Mouse (Mus musculus) neural tube, embryonic 14.5 days (tissue): ENCODE results near the gene Isoc2b. TPM values are rescaled to one million over a fixed set of nuclear protein-coding genes. Genes with fewer than 3 reads are reported as not detected.
"Not testable (repeated sequence)": the region's sequence is repeated elsewhere in the genome, so short reads cannot be mapped to it uniquely, and the experiment has no call there.

Experiments used
- ATAC-seq: fragments of 200-750 bp; cut with Nextera tagmentation; 2 replicates; pipeline ENCODE4 v1.8.0; 2017; ENCODE audit warnings: low read depth, mild to moderate bottlenecking, moderate TSS enrichment, moderate library complexity
- H3K27ac ChIP-seq: fragments of 300-500 bp; sonication (generic); 2 replicates; pipeline ENCODE4 v1.5.1; 2014; ENCODE audit warnings: low read depth, mild to moderate bottlenecking, control low read depth, low read length, moderate library complexity, mixed read lengths
- H3K27me3 ChIP-seq: fragments of 300-500 bp; sonication (generic); 2 replicates; pipeline ENCODE4 v1.6.1; 2014; ENCODE audit warnings: low read length; ENCODE audit not compliant: control insufficient read depth, insufficient read depth
- H3K36me3 ChIP-seq: fragments of 300-500 bp; sonication (generic); 2 replicates; pipeline ENCODE4 v1.6.1; 2014; ENCODE audit warnings: low read length, mixed read lengths; ENCODE audit not compliant: control insufficient read depth, insufficient read depth
- H3K4me1 ChIP-seq: fragments of 300-500 bp; sonication (generic); 2 replicates; pipeline ENCODE4 v1.6.1; 2014; ENCODE audit warnings: low read length; ENCODE audit not compliant: control insufficient read depth, insufficient read depth
- H3K4me2 ChIP-seq: fragments of 300-500 bp; sonication (generic); 2 replicates; pipeline ENCODE4 v1.6.1; 2014; ENCODE audit warnings: mild to moderate bottlenecking, low read depth, low read length, control low read depth
- H3K4me3 ChIP-seq: fragments of 300-500 bp; sonication (generic); 2 replicates; pipeline ENCODE4 v1.5.1; 2014; ENCODE audit warnings: low read depth, low read length, control low read depth, mixed read lengths
- H3K9ac ChIP-seq: fragments of 300-500 bp; sonication (generic); replicated peaks from 2 replicates; pipeline ENCODE4 v1.6.1; 2014; ENCODE audit warnings: low read depth, mild to moderate bottlenecking, control low read depth, low read length, mixed read lengths
- H3K9me3 ChIP-seq: fragments of 300-500 bp; sonication (generic); 2 replicates; pipeline ENCODE4 v1.6.1; 2016; ENCODE audit warnings: low read length; ENCODE audit not compliant: control insufficient read depth
- WGBS: fragments of 180-500 bp; shearing (Covaris S2); extraction: QIAGEN DNeasy Blood & Tissue Kit; methylation state at CpG from one replicate; pipeline ENCODE4 v1.1.7; 2014; 5-methylcytosine and 5-hydroxymethylcytosine counted together
- polyA plus RNA-seq: library from polyadenylated mRNA; unstranded; fragments of >200 nt; fragmentation: Nextera tagmentation; extraction: Ambion mirVana; gene quantifications from 2 replicates; pipeline ENCODE4 v1.2.1, GENCODE M21; 2014

Gene Isoc2b
- polyA plus RNA-seq, 1 experiment from 2014 or later, result 3.9 TPM

- Histone ChIP-seq H3K4me2 (peak overlapping the region; percentile 86), H3K36me3 (peaks cover 15% of the 10 kb centered on the region), H3K4me3 (peak overlapping the region; percentile 80), H3K4me1 (peaks cover 14% of the 10 kb centered on the region), H3K9ac (peak overlapping the region; percentile 93)
- ATAC-seq, H3K27ac ChIP-seq, H3K27me3 ChIP-seq, H3K9me3 ChIP-seq: not testable (repeated sequence)
- WGBS, result 47% methylated on average over 10 of the region's 10 CpGs
Observed at GRCm38 (mm10) chr7:4811131-4811530, 58.9 kb downstream of the Isoc2b start.

- Histone ChIP-seq H3K4me1 (peaks cover 8% of the 10 kb centered on the region), H3K27ac (no peak overlapping the region), H3K27me3 (no peaks in the 10 kb centered on the region), H3K9me3 (no peaks in the 10 kb centered on the region), H3K4me3 (no peak overlapping the region), H3K9ac (no peak overlapping the region), H3K36me3 (peaks cover 20% of the 10 kb centered on the region), H3K4me2 (no peak overlapping the region)
- no peak for ATAC-seq
- WGBS, result 92% methylated on average over 7 of the region's 7 CpGs
Observed at GRCm38 (mm10) chr7:4806716-4807115, 63.3 kb downstream of the Isoc2b start.

GRCm38 (mm10) chr7:4802247-4802646, 67.8 kb downstream of the Isoc2b start:
- Histone ChIP-seq H3K4me3 (no peak overlapping the region), H3K36me3 (peaks cover 13% of the 10 kb centered on the region; the same call in 1 of the 2 replicates), H3K27ac (no peak overlapping the region), H3K9me3 (no peaks in the 10 kb centered on the region), H3K9ac (no peak overlapping the region), H3K4me2 (no peak overlapping the region), H3K27me3 (no peaks in the 10 kb centered on the region), H3K4me1 (no peaks in the 10 kb centered on the region)
- ATAC-seq, result no peak

GRCm38 (mm10) chr7:4795767-4796433, 74.2 kb downstream of the Isoc2b start:
- Histone ChIP-seq H3K27ac (no peak overlapping the region), H3K4me2 (no peak overlapping the region), H3K4me3 (no peak overlapping the region), H3K9ac (no peak overlapping the region), H3K4me1 (peaks cover 7% of the 10 kb centered on the region), H3K9me3 (no peaks in the 10 kb centered on the region), H3K36me3 (peaks cover 25% of the 10 kb centered on the region), H3K27me3 (no peaks in the 10 kb centered on the region)
- 78% methylated on average over 7 of the region's 7 CpGs for WGBS
- ATAC-seq, result peak; percentile 8; the same call in 1 of the 2 replicates

Other genes with a start within 250 kb of the Isoc2b start
- 3.3 and 3.4 TPM in 2 replicates for gene Tmem86b, start 238.8 kb downstream of the Isoc2b start, polyA plus RNA-seq
- 6.1 and 10.9 TPM in 2 replicates for gene Ppp6r1, start 211.2 kb downstream of the Isoc2b start, polyA plus RNA-seq
- gene Hspbp1, start 185.2 kb downstream of the Isoc2b start, polyA plus RNA-seq, result 141 and 143 TPM in 2 replicates
- gene Brsk1, start 179.7 kb downstream of the Isoc2b start, polyA plus RNA-seq, result 10.1 and 12.9 TPM in 2 replicates
- gene Tmem150b, start 145.0 kb downstream of the Isoc2b start, polyA plus RNA-seq, result 0.19 TPM in 2 replicates
- gene Kmt5c, start 130.1 kb downstream of the Isoc2b start, polyA plus RNA-seq, result 50.9 and 64.8 TPM in 2 replicates
- gene Cox6b2, start 117.2 kb downstream of the Isoc2b start, polyA plus RNA-seq, result 10.8 and 17.7 TPM in 2 replicates
- 0.13 TPM in 1 of 2 replicates, not detected in the other for gene Fam71e2, start 99.0 kb downstream of the Isoc2b start, polyA plus RNA-seq
- gene Il11, start 87.4 kb downstream of the Isoc2b start, polyA plus RNA-seq, result 0.44 and 0.48 TPM in 2 replicates
- 0.46 TPM in 1 of 2 replicates, not detected in the other for gene Tmem190, start 87.3 kb downstream of the Isoc2b start, polyA plus RNA-seq
- 3.5 and 3.6 TPM in 2 replicates for gene Tmem238, start 80.6 kb downstream of the Isoc2b start, polyA plus RNA-seq
- gene Rpl28, start 77.4 kb downstream of the Isoc2b start, polyA plus RNA-seq, result 154 and 173 TPM in 2 replicates
- gene Ube2s, start 57.7 kb downstream of the Isoc2b start, polyA plus RNA-seq, result 249 and 263 TPM in 2 replicates
- gene Shisa7, start 25.6 kb downstream of the Isoc2b start, polyA plus RNA-seq, result 16.8 and 18.7 TPM in 2 replicates
- 0.58 and 0.76 TPM in 2 replicates for gene Isoc2a, start 6.9 kb upstream of the Isoc2b start, polyA plus RNA-seq
- gene Gm36210, start 36.3 kb upstream of the Isoc2b start, polyA plus RNA-seq, result 0.37 and 0.41 TPM in 2 replicates
- gene Zfp628, start 45.0 kb upstream of the Isoc2b start, polyA plus RNA-seq, result 2.8 and 3.7 TPM in 2 replicates
- 24.4 and 27.9 TPM in 2 replicates for gene Nat14, start 51.8 kb upstream of the Isoc2b start, polyA plus RNA-seq
- gene Ssc5d, start 55.5 kb upstream of the Isoc2b start, polyA plus RNA-seq, result 0.40 and 1.3 TPM in 2 replicates
- not detected in 2 replicates for gene Sbk2, start 94.1 kb upstream of the Isoc2b start, polyA plus RNA-seq
- 0.52 and 0.75 TPM in 2 replicates for gene Sbk3, start 100.9 kb upstream of the Isoc2b start, polyA plus RNA-seq
- gene Zfp579, start 125.9 kb upstream of the Isoc2b start, polyA plus RNA-seq, result 55.6 and 67.7 TPM in 2 replicates
- 5.9 and 7.9 TPM in 2 replicates for gene Zfp524, start 144.2 kb upstream of the Isoc2b start, polyA plus RNA-seq
- gene Fiz1, start 144.4 kb upstream of the Isoc2b start, polyA plus RNA-seq, result 27.2 and 30.4 TPM in 2 replicates
- gene Gm44973, start 145.2 kb upstream of the Isoc2b start, polyA plus RNA-seq, result 2.6 and 2.7 TPM in 2 replicates
- 5.9 and 6.8 TPM in 2 replicates for gene Zfp865, start 150.1 kb upstream of the Isoc2b start, polyA plus RNA-seq
- 53.6 and 64.8 TPM in 2 replicates for gene Ccdc106, start 150.3 kb upstream of the Isoc2b start, polyA plus RNA-seq
- gene 4632433K11Rik, start 163.9 kb upstream of the Isoc2b start, polyA plus RNA-seq, result not detected in 2 replicates
- gene Zfp784, start 168.2 kb upstream of the Isoc2b start, polyA plus RNA-seq, result 6.6 and 8.5 TPM in 2 replicates
- 102 and 111 TPM in 2 replicates for gene Zfp580, start 181.3 kb upstream of the Isoc2b start, polyA plus RNA-seq
- 83.0 and 84.2 TPM in 2 replicates for gene U2af2, start 191.9 kb upstream of the Isoc2b start, polyA plus RNA-seq
- gene Epn1, start 210.0 kb upstream of the Isoc2b start, polyA plus RNA-seq, result 97.9 and 112 TPM in 2 replicates
- not detected in 2 replicates for gene Rfpl4, start 246.7 kb upstream of the Isoc2b start, polyA plus RNA-seq